Comparison of ENCODE assay signal across 7 mouse cellular contexts in genomic region chr13:75797369-75798141, GRCm38 (mm10). TPM values are rescaled to one million over a fixed set of nuclear protein-coding genes. Genes with fewer than 3 reads are reported as not detected.
DNase-seq lines count a peak whose midpoint lies in the region; ATAC-seq lines count a peak whose summit lies in the region.

No protein-coding gene starts in this region.

- no peaks in the 10 kb centered on the region for H3K36me3 ChIP-seq in embryonic facial prominence, embryonic 10.5 days (replicated peaks)
- H3K36me3 ChIP-seq in limb, embryonic 11.5 days (ENCODE audit: control insufficient read depth, insufficient read depth, low read length): no peaks in the 10 kb centered on the region
- H3K36me3 ChIP-seq in midbrain, embryonic 14.5 days (ENCODE audit: control insufficient read depth, insufficient read depth, low read length): no peaks in the 10 kb centered on the region

- 38% methylated on average over 18 of the region's 18 CpGs for WGBS in embryonic facial prominence, embryonic 10.5 days
- 34% methylated on average over 18 of the region's 18 CpGs for WGBS in limb, embryonic 11.5 days
- 33% methylated on average over 18 of the region's 18 CpGs for WGBS in midbrain, embryonic 14.5 days

- ATAC-seq in limb, embryonic 11.5 days (ENCODE audit: insufficient number of reproducible peaks, low FRiP score, low TSS enrichment, low read depth): peak; percentile 92
- ATAC-seq in midbrain, embryonic 14.5 days (ENCODE audit: low FRiP score, low TSS enrichment): peak; percentile 93

- peak; percentile 95 for DNase-seq in adrenal gland, postnatal 10 days
- peak; percentile 92 for DNase-seq in embryonic facial prominence, embryonic 10.5 days (ENCODE audit: low spot score)
- peak; percentile 99 for DNase-seq in heart, adult 11 months
- DNase-seq in kidney, adult 18-20 months: peak; percentile 95
- peak; percentile 95 for DNase-seq in limb, embryonic 11.5 days (ENCODE audit: low spot score)
- peak; percentile 92 for DNase-seq in midbrain, embryonic 14.5 days
- peak; percentile 86 to 93 for DNase-seq in spleen, adult 18-20 months

- no peak overlapping the region for H3K9ac ChIP-seq in limb, embryonic 11.5 days (ENCODE audit: low read length)
- no peak overlapping the region for H3K9ac ChIP-seq in midbrain, embryonic 14.5 days (replicated peaks; ENCODE audit: low read length)

- H3K4me1 ChIP-seq in embryonic facial prominence, embryonic 10.5 days: peaks cover 3% of the 10 kb centered on the region; the same call in 1 of the 2 replicates
- H3K4me1 ChIP-seq in limb, embryonic 11.5 days (ENCODE audit: control insufficient read depth, insufficient read depth, low read length): no peaks in the 10 kb centered on the region
- no peaks in the 10 kb centered on the region for H3K4me1 ChIP-seq in midbrain, embryonic 14.5 days (ENCODE audit: control insufficient read depth, insufficient read depth, low read length)

- peak overlapping the region; percentile 35; the same call in 1 of the 2 replicates for H3K27ac ChIP-seq in embryonic facial prominence, embryonic 10.5 days (replicated peaks)
- H3K27ac ChIP-seq in limb, embryonic 11.5 days (replicated peaks; ENCODE audit: low read depth, low read length): no peak overlapping the region
- no peak overlapping the region for H3K27ac ChIP-seq in midbrain, embryonic 14.5 days (replicated peaks; ENCODE audit: low read depth, low read length)

- H3K27me3 ChIP-seq in embryonic facial prominence, embryonic 10.5 days (replicated peaks; ENCODE audit: low read depth, poor library complexity, severe bottlenecking): no peaks in the 10 kb centered on the region
- H3K27me3 ChIP-seq in limb, embryonic 11.5 days (ENCODE audit: control insufficient read depth, insufficient read depth, low read length): no peaks in the 10 kb centered on the region
- no peaks in the 10 kb centered on the region for H3K27me3 ChIP-seq in midbrain, embryonic 14.5 days (ENCODE audit: control insufficient read depth, insufficient read depth, low read length)

- H3K9me3 ChIP-seq in embryonic facial prominence, embryonic 10.5 days: no peaks in the 10 kb centered on the region
- no peaks in the 10 kb centered on the region for H3K9me3 ChIP-seq in limb, embryonic 11.5 days (ENCODE audit: control insufficient read depth, low read length)
- no peaks in the 10 kb centered on the region for H3K9me3 ChIP-seq in midbrain, embryonic 14.5 days (ENCODE audit: control insufficient read depth, low read length)

- peak overlapping the region; percentile 30; the same call in 1 of the 2 replicates for H3K4me2 ChIP-seq in limb, embryonic 11.5 days (ENCODE audit: low read depth, severe bottlenecking)
- H3K4me2 ChIP-seq in midbrain, embryonic 14.5 days (ENCODE audit: low read length): peak overlapping the region; percentile 51

- peak overlapping the region; percentile 39 for H3K4me3 ChIP-seq in embryonic facial prominence, embryonic 10.5 days
- no peak overlapping the region for H3K4me3 ChIP-seq in limb, embryonic 11.5 days (ENCODE audit: low read depth, low read length)
- H3K4me3 ChIP-seq in midbrain, embryonic 14.5 days (replicated peaks; ENCODE audit: low read depth, low read length): peak overlapping the region; percentile 18; the same call in 1 of the 2 replicates

RNA-seq across cellular contexts. Expression of gene Glrx, which starts 42.1 kb away (rescaled TPM):
- 10 to 100 TPM; 27.5 to 32.2 TPM for total RNA-seq in adrenal gland, postnatal 10 days (2021)
- polyA plus RNA-seq in embryonic facial prominence, embryonic 10.5 days (2016; fragmentation: Nextera tagmentation; extraction: Ambion mirVana): 24.3 and 26.9 TPM in 2 replicates
- 27.6 and 32.0 TPM in 2 replicates for polyA plus RNA-seq in limb, embryonic 11.5 days (2014; fragmentation: Nextera tagmentation; extraction: Ambion mirVana)
- polyA plus RNA-seq in midbrain, embryonic 14.5 days (2014; fragmentation: Nextera tagmentation; extraction: Ambion mirVana): 40.7 and 48.3 TPM in 2 replicates
